Mouse (Mus musculus): Measurements from ENCODE around the gene Upk3bl. TPM values are rescaled to one million over a fixed set of nuclear protein-coding genes. Genes with fewer than 3 reads are reported as not detected.
A peak's percentile ranks its signal among the peaks of the same experiment; 100 is the strongest.
"Not testable (repeated sequence)": the region's sequence is repeated elsewhere in the genome, so short reads cannot be mapped to it uniquely, and the experiment has no call there.

The Upk3bl gene
- total and polyA plus RNA-seq, 3 experiments = not detected

GRCm38 (mm10) chr5:136045987-136046386 is 8.3 kb upstream of the Upk3bl start:
- Histone ChIP-seq H3K4me2 (ENCODE audit: insufficient read depth, low read depth, poor library complexity, severe bottlenecking) (0 out of 2 replicates have a peak overlapping the region, but pooled peaks have one; percentile 16), H3K36me3 (replicated peaks in 1 of 2; ENCODE audit: control insufficient read depth in 1 of 2, insufficient read depth in 1 of 2, low read length in 1 of 2) (no peaks in the 10 kb centered on the region), H3K27me3 (replicated peaks) (peaks cover 17% of the 10 kb centered on the region), H3K4me1 (ENCODE audit: control insufficient read depth in 1 of 2, insufficient read depth in 2 of 2) (peaks cover 8 to 9% of the 10 kb centered on the region in 2 experiments), H3K9me3 (replicated peaks; ENCODE audit: low read length) (peaks cover 4% of the 10 kb centered on the region), H3K4me3 (replicated peaks in 1 of 3; ENCODE audit: low read depth in 2 of 3, low read length in 2 of 3, poor library complexity in 1 of 3) (no peak overlapping the region), H3K79me2 (replicated peaks; ENCODE audit: control insufficient read depth, extremely low read depth, insufficient read depth, poor library complexity, severe bottlenecking) (no peaks in the 10 kb centered on the region), H3K9ac (ENCODE audit: insufficient read depth, low read depth) (no peak overlapping the region), H3K27ac (ENCODE audit: insufficient read depth, low read depth) (no peak overlapping the region)
- in situ Hi-C loops (cut with MboI; ENCODE audit: low pct_ligation_motif_present, low pct_unique_long_range_greater_than_20kb, low sequenced_read_pairs) (loop anchor here (10.0 kb wide), 1 partner anchor 151 kb away; no protein-coding TSS in a partner anchor), dilution Hi-C loops (cut with MboI; ENCODE audit: extremely low pct_ligation_motif_present, extremely low pct_unique_long_range_greater_than_20kb, low sequenced_read_pairs) (no loop called here)
- peak; percentile 81 for DNase-seq (ENCODE audit: extremely low read depth)
- TF ChIP-seq SMC3 (IDR thresholded peaks at IDR 0.05; ENCODE audit: low read depth, low read length) (peak; percentile 87), MXI1 (IDR thresholded peaks at IDR 0.05; ENCODE audit: low read depth, low read length) (0 out of 2 replicates have a peak, but pooled peaks have one; percentile 32), USF2 (conservative IDR thresholded peaks at IDR 0.05; ENCODE audit: low read depth, low read length) (no peak), RAD21 (IDR thresholded peaks at IDR 0.05; ENCODE audit: low read depth, low read length) (peak; percentile 67), CTCF (conservative IDR thresholded peaks at IDR 0.05 in 1 of 2, IDR thresholded peaks at IDR 0.05 in 1 of 2; ENCODE audit: low read depth in 2 of 2, low read length in 2 of 2) (peak; percentile 48 to 92; a peak in 2 of 4 replicates), POLR2AphosphoS2 (IDR thresholded peaks at IDR 0.05; ENCODE audit: low read depth, low read length) (no peak)

- H3K9me3 ChIP-seq (replicated peaks; ENCODE audit: low read length); H3K4me3 ChIP-seq (replicated peaks in 1 of 3; ENCODE audit: low read depth in 2 of 3, low read length in 2 of 3, poor library complexity in 1 of 3); H3K4me1 ChIP-seq (ENCODE audit: control insufficient read depth in 1 of 2, insufficient read depth in 2 of 2); H3K27ac ChIP-seq (ENCODE audit: insufficient read depth, low read depth); H3K4me2 ChIP-seq (ENCODE audit: insufficient read depth, low read depth, poor library complexity, severe bottlenecking); H3K79me2 ChIP-seq (replicated peaks; ENCODE audit: control insufficient read depth, extremely low read depth, insufficient read depth, poor library complexity, severe bottlenecking); DNase-seq (ENCODE audit: extremely low read depth); H3K36me3 ChIP-seq (replicated peaks in 1 of 2; ENCODE audit: control insufficient read depth in 1 of 2, insufficient read depth in 1 of 2, low read length in 1 of 2); H3K9ac ChIP-seq (ENCODE audit: insufficient read depth, low read depth); dilution Hi-C loops (cut with MboI; ENCODE audit: extremely low pct_ligation_motif_present, extremely low pct_unique_long_range_greater_than_20kb, low sequenced_read_pairs): not testable (repeated sequence)
- in situ Hi-C loops (cut with MboI; ENCODE audit: low pct_ligation_motif_present, low pct_unique_long_range_greater_than_20kb, low sequenced_read_pairs) = loop anchor here (10.0 kb wide), 1 partner anchor 154 kb away; no protein-coding TSS in a partner anchor
- peaks cover 27% of the 10 kb centered on the region for H3K27me3 ChIP-seq (replicated peaks)
Observed at GRCm38 (mm10) chr5:136048541-136048940, 5.8 kb upstream of the Upk3bl start.

GRCm38 (mm10) chr5:136049926-136050325 is 4.4 kb upstream of the Upk3bl start:
- Histone ChIP-seq H3K27me3 (replicated peaks) (peaks cover 27% of the 10 kb centered on the region), H3K79me2 (replicated peaks; ENCODE audit: control insufficient read depth, extremely low read depth, insufficient read depth, poor library complexity, severe bottlenecking) (no peaks in the 10 kb centered on the region), H3K27ac (ENCODE audit: insufficient read depth, low read depth) (no peak overlapping the region), H3K9ac (ENCODE audit: insufficient read depth, low read depth) (no peak overlapping the region), H3K36me3 (replicated peaks in 1 of 2; ENCODE audit: control insufficient read depth in 1 of 2, insufficient read depth in 1 of 2, low read length in 1 of 2) (no peaks in the 10 kb centered on the region), H3K4me2 (ENCODE audit: insufficient read depth, low read depth, poor library complexity, severe bottlenecking) (no peak overlapping the region), H3K9me3 (replicated peaks; ENCODE audit: low read length) (peaks cover 6% of the 10 kb centered on the region), H3K4me1 (ENCODE audit: control insufficient read depth in 1 of 2, insufficient read depth in 2 of 2) (peaks cover 7 to 16% of the 10 kb centered on the region in 2 experiments; a peak in 3 of 4 replicates), H3K4me3 (replicated peaks in 1 of 3; ENCODE audit: low read depth in 2 of 3, low read length in 2 of 3, poor library complexity in 1 of 3) (no peak overlapping the region)
- no peak for DNase-seq (ENCODE audit: extremely low read depth)
- dilution Hi-C loops (cut with MboI; ENCODE audit: extremely low pct_ligation_motif_present, extremely low pct_unique_long_range_greater_than_20kb, low sequenced_read_pairs) (no loop called here), in situ Hi-C loops (cut with MboI; ENCODE audit: low pct_ligation_motif_present, low pct_unique_long_range_greater_than_20kb, low sequenced_read_pairs) (loop anchor here (10.0 kb wide), 1 partner anchor 155 kb away; no protein-coding TSS in a partner anchor)
- no peak for TF ChIP-seq ELF1 (IDR thresholded peaks at IDR 0.05; ENCODE audit: low read depth, low read length)
- no peak for TF ChIP-seq SIN3A (IDR thresholded peaks at IDR 0.05; ENCODE audit: low read length)
- TF ChIP-seq ZKSCAN1 (IDR thresholded peaks at IDR 0.05; ENCODE audit: borderline replicate concordance, low read depth, low read length) = no peak
- no peak for TF ChIP-seq EP300 (IDR thresholded peaks at IDR 0.05; ENCODE audit: low read length)
- TF ChIP-seq JUN (IDR thresholded peaks at IDR 0.05; ENCODE audit: insufficient read depth, low read depth, low read length) = no peak
- TF ChIP-seq SMC3 (IDR thresholded peaks at IDR 0.05; ENCODE audit: low read depth, low read length) = no peak
- no peak for TF ChIP-seq POLR2AphosphoS2 (IDR thresholded peaks at IDR 0.05; ENCODE audit: low read depth, low read length)
- TF ChIP-seq MYC (IDR thresholded peaks at IDR 0.05; ENCODE audit: low read depth, low read length) = no peak
- no peak for TF ChIP-seq USF1 (IDR thresholded peaks at IDR 0.05; ENCODE audit: low read depth, low read length)
- no peak for TF ChIP-seq UBTF (IDR thresholded peaks at IDR 0.05; ENCODE audit: low read depth, low read length)
- TF ChIP-seq PAX5 (IDR thresholded peaks at IDR 0.05; ENCODE audit: low read length) = no peak
- no peak for TF ChIP-seq RAD21 (IDR thresholded peaks at IDR 0.05; ENCODE audit: low read depth, low read length)
- TF ChIP-seq IRF4 (IDR thresholded peaks at IDR 0.05; ENCODE audit: low read depth, low read length) = no peak
- no peak for TF ChIP-seq E2F4 (IDR thresholded peaks at IDR 0.05; ENCODE audit: insufficient replicate concordance, low read depth, low read length)
- TF ChIP-seq RCOR1 (conservative IDR thresholded peaks at IDR 0.05; ENCODE audit: low read depth, low read length) = no peak
- TF ChIP-seq USF2 (conservative IDR thresholded peaks at IDR 0.05; ENCODE audit: low read depth, low read length) = no peak
- no peak for TF ChIP-seq ZNF384 (IDR thresholded peaks at IDR 0.05; ENCODE audit: low read depth, low read length)

Data from CH12.LX (cell line).